Mouse (Mus musculus) neural tube, embryonic 11.5 days (tissue): ENCODE data around the gene Gm44511. TPM values are rescaled to one million over a fixed set of nuclear protein-coding genes. Genes with fewer than 3 reads are reported as not detected.
"Not testable (repeated sequence)": the region's sequence is repeated elsewhere in the genome, so short reads cannot be mapped to it uniquely, and the experiment has no call there.

Experiments used
- ATAC-seq: fragments of 200-750 bp; cut with Nextera tagmentation; 2 replicates; pipeline ENCODE4 v1.8.0; 2017; ENCODE audit warnings: moderate number of reproducible peaks, mild to moderate bottlenecking, moderate TSS enrichment, moderate library complexity; ENCODE audit not compliant: insufficient read depth, low FRiP score, low TSS enrichment
- DNase-seq: peaks from one replicate; pipeline ENCODE4 v3.0.0-alpha.2; 2015; ENCODE audit warnings: low spot score
- H3K27ac ChIP-seq: fragments of 300-500 bp; sonication (generic); 2 replicates; pipeline ENCODE4 v1.5.1; 2014; ENCODE audit warnings: low read depth, mild to moderate bottlenecking, low read length
- H3K27me3 ChIP-seq: fragments of 300-500 bp; sonication (generic); 2 replicates; pipeline ENCODE4 v1.6.1; 2014; ENCODE audit warnings: mild to moderate bottlenecking, low read length, mixed read lengths; ENCODE audit not compliant: control insufficient read depth, insufficient read depth
- H3K36me3 ChIP-seq: fragments of 300-500 bp; sonication (generic); 2 replicates; pipeline ENCODE4 v1.6.1; 2014; ENCODE audit warnings: mild to moderate bottlenecking, low read length, moderate library complexity, mixed read lengths; ENCODE audit not compliant: control insufficient read depth, insufficient read depth
- H3K4me1 ChIP-seq: fragments of 300-500 bp; sonication (generic); 2 replicates; pipeline ENCODE4 v1.6.1; 2014; ENCODE audit warnings: low read length, mixed read lengths; ENCODE audit not compliant: control insufficient read depth, insufficient read depth
- H3K4me2 ChIP-seq: fragments of 300-500 bp; sonication (generic); 2 replicates; pipeline ENCODE4 v1.6.1; 2014; ENCODE audit warnings: low read depth, mild to moderate bottlenecking, moderate library complexity
- H3K4me3 ChIP-seq: fragments of 300-500 bp; sonication (generic); 2 replicates; pipeline ENCODE4 v1.5.1; 2014; ENCODE audit warnings: low read depth, low read length
- H3K9ac ChIP-seq: fragments of 300-500 bp; sonication (generic); 2 replicates; pipeline ENCODE4 v1.6.1; 2014; ENCODE audit warnings: mild to moderate bottlenecking, low read length
- H3K9me3 ChIP-seq: fragments of 300-500 bp; sonication (generic); 2 replicates; pipeline ENCODE4 v1.6.1; 2016; ENCODE audit warnings: low read length; ENCODE audit not compliant: control insufficient read depth
- WGBS: fragments of 180-500 bp; shearing (Covaris S2); extraction: QIAGEN DNeasy Blood & Tissue Kit; methylation state at CpG from one replicate; pipeline ENCODE4 v1.1.7; 2014; 5-methylcytosine and 5-hydroxymethylcytosine counted together
- polyA plus RNA-seq: library from polyadenylated mRNA; unstranded; fragments of >200 nt; fragmentation: Nextera tagmentation; extraction: Ambion mirVana; gene quantifications from 2 replicates; pipeline ENCODE4 v1.2.1, GENCODE M21; 2014

The Gm44511 gene
- polyA plus RNA-seq, 1 experiment from 2014 or later, result not detected

DNA sequence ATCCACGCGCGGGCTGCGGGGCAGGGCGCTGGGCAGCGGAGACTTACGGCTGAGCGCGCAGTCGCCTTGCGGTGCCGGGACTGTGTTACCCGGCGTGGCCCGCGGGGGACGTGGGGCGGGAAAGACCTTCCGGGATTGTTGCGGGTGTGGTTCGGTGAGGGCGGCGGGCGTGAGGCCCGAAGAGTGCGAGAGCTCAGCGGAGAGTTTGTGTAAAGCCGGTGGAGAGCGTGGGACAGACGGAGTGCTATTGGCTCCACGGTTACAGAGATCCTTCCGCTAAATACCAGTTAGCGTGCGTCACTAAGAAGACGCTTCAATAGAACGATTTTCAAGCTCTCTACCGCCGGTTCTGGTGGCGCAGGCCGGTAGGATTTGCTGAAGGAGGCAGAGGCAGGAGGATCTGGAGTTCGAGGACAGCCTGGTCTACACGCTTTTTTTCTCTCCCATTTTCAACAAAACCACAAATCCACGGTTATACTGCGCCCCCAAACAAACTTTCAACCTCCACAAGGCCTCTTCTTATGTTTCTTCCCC is 16.9 kb upstream of the Gm44511 start:
- H3K27me3 ChIP-seq, result no peaks in the 10 kb centered on the region
- peak overlapping the region; percentile 72 for H3K4me2 ChIP-seq
- H3K36me3 ChIP-seq, result no peaks in the 10 kb centered on the region
- H3K9me3 ChIP-seq, result no peaks in the 10 kb centered on the region
- ATAC-seq (peak; percentile 77), DNase-seq (peak; percentile 94)
- H3K4me3 ChIP-seq, result peak overlapping the region; percentile 79
- peak overlapping the region; percentile 80 for H3K9ac ChIP-seq
- no peaks in the 10 kb centered on the region for H3K4me1 ChIP-seq
- 0% methylated on average over 44 of the region's 44 CpGs for WGBS
- peak overlapping the region; percentile 78 for H3K27ac ChIP-seq

DNA sequence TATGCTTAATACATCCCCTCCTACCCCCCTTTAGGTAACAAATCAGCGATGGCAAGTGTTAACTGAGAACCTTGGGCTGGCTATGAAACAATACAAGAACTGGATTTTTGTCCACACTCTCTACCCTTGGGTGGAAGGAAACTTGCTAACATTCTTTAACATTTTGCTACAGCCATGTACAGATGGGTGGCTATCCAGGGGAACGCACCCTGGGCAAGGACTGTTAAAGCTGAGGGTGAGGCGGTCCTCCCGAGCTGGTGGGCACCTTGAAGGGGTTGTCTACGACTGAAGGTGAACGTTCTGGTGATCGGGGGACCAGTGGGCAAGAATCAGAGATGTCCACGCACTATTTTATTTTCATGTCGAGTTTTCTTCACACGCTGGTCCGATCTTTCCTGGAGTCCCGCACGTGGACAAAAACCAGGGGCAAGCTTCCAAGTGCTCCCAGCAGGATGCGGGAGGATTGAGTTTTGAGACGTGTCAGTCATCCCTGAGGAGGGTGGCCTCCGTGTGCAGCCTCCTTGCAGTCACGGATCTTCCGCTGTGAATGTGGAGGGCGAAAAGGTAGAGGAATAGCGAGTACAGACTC is 16.3 kb upstream of the Gm44511 start:
- H3K4me3 ChIP-seq, result peak overlapping the region; percentile 79
- H3K27ac ChIP-seq, result 0 out of 2 replicates have a peak overlapping the region, but pooled peaks have one; percentile 39
- peak overlapping the region; percentile 72 for H3K4me2 ChIP-seq
- no peaks in the 10 kb centered on the region for H3K36me3 ChIP-seq
- ATAC-seq, result no peak
- H3K4me1 ChIP-seq, result no peaks in the 10 kb centered on the region
- 2% methylated on average over 20 of the region's 20 CpGs for WGBS
- H3K27me3 ChIP-seq, result no peaks in the 10 kb centered on the region
- peak overlapping the region; percentile 80 for H3K9ac ChIP-seq
- no peaks in the 10 kb centered on the region for H3K9me3 ChIP-seq
- DNase-seq, result no peak

DNA sequence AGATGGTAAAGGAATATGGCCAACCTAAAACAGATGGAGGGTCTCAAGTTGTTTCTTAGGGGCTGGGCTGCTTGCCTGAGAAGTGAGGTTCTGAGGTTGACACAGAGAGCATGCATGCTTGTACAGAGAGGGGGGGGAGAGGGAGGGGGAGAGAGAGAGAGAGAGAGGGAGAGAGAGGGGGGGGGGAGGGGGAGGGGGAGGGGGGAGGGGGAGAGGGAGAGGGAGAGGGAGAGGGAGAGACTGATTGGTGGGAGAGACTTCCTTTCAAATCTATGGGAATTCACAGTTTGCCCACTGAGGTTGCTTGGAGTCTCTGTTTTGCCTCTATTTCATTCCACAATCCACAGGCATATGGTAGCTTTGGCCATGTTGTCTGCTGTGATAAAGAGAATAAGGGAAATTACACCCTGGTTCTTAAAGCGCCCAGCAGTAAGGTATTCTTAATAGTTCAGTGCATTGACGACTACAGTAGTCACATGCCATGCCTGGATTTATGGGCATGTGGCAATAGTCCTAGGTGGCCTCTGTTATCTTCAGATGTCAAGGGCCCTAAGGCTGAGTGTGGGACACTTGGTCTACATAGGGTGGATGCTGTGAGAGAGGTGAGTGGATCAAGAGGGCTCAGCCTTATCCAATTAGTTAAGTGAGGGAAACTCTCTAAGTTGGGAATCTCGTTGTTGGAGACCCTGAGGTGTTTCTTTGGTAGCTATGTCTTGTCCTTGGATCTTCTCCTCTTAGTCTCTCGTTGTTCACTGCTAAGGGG is 15.4 kb upstream of the Gm44511 start:
- Histone ChIP-seq H3K36me3 (no peaks in the 10 kb centered on the region), H3K4me1 (no peaks in the 10 kb centered on the region), H3K9ac (no peak overlapping the region), H3K27me3 (no peaks in the 10 kb centered on the region), H3K9me3 (no peaks in the 10 kb centered on the region), H3K4me2 (peak overlapping the region; percentile 72), H3K4me3 (no peak overlapping the region), H3K27ac (no peak overlapping the region)
- ATAC-seq, result no peak
- no peak for DNase-seq
- WGBS, result 46% methylated on average over 4 of the region's 4 CpGs

DNA sequence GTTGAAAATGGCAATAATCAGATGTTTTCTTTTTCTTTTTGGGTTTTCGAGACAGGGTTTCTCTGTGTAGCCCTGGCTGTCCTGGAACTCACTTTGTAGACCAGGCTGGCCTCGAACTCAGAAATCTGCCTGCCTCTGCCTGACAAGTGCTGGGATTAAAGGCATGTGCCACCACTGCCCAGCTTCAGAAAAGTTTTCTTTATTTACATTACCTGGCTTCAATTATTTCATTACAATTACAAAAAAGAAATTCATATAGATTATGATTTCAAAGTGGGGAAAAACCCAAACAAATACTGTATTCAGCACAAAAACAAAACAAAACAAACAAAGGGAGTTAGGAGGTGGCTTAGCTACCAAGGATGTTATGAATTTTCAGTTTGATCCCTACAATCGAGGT is 14.6 kb upstream of the Gm44511 start:
- H3K27me3 ChIP-seq, H3K4me3 ChIP-seq, DNase-seq, H3K4me1 ChIP-seq, H3K9ac ChIP-seq, H3K9me3 ChIP-seq, ATAC-seq, H3K27ac ChIP-seq, H3K36me3 ChIP-seq, H3K4me2 ChIP-seq: not testable (repeated sequence)
- 81% methylated on average over 3 of the region's 3 CpGs for WGBS

DNA sequence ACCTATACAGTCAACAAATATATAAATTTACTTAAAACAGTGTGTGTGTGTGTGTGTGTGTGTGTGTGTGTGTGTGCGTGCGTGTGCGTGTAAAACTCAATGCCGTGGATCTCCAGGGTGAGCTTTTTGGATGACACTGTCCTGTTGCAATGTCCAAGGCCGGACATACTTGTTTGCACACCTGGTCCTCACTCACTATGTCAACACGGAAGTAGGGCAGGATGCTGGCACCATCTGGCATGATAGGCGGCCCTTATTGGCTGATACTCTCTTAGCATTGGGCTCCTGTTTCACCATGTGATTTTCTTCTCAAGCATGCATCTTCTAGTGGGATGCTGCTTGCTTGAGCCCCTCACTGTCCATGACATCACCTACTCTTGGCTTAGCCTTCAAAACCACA is 13.8 kb upstream of the Gm44511 start:
- no peaks in the 10 kb centered on the region for H3K27me3 ChIP-seq
- H3K27ac ChIP-seq, result no peak overlapping the region
- no peak overlapping the region for H3K4me3 ChIP-seq
- H3K4me2 ChIP-seq, result peak overlapping the region; percentile 60; the same call in 1 of the 2 replicates
- H3K4me1 ChIP-seq, result no peaks in the 10 kb centered on the region
- no peaks in the 10 kb centered on the region for H3K36me3 ChIP-seq
- no peaks in the 10 kb centered on the region for H3K9me3 ChIP-seq
- H3K9ac ChIP-seq, result no peak overlapping the region
- ATAC-seq (no peak), DNase-seq (no peak)
- 63% methylated on average over 7 of the region's 7 CpGs for WGBS

DNA sequence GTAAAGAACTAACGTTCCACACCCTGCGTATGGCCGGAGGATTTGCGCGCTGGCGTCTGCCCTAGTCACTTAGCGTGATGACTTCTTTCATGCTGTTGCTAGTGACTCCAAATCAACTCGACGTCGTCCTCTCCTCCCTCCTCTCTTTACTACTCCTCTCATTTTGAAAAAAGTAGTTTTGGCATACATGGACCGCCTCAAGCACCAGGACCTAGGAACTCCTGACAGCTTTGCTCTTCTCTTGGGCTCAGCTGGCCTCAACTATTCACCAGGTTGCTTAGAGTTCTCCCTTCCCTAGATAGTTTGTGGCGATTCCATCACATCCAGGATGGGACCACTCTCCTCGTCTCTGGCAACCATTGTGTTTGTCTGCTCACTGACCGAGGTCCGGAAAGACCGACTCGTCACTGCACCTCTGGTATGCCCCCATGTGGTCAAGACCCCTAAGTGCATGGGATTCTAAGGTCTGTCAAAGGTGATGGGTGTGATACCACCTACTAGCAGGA is 13.2 kb upstream of the Gm44511 start:
- no peaks in the 10 kb centered on the region for H3K4me1 ChIP-seq
- H3K9ac ChIP-seq, result peak overlapping the region; percentile 55
- no peaks in the 10 kb centered on the region for H3K27me3 ChIP-seq
- peak overlapping the region; percentile 60 for H3K4me2 ChIP-seq
- H3K9me3 ChIP-seq, result no peaks in the 10 kb centered on the region
- peak overlapping the region; percentile 68 for H3K4me3 ChIP-seq
- DNase-seq, result peak; percentile 85
- peak; percentile 10 for ATAC-seq
- H3K27ac ChIP-seq, result peak overlapping the region; percentile 39; the same call in 1 of the 2 replicates
- WGBS, result 0% methylated on average over 17 of the region's 17 CpGs
- no peaks in the 10 kb centered on the region for H3K36me3 ChIP-seq

DNA sequence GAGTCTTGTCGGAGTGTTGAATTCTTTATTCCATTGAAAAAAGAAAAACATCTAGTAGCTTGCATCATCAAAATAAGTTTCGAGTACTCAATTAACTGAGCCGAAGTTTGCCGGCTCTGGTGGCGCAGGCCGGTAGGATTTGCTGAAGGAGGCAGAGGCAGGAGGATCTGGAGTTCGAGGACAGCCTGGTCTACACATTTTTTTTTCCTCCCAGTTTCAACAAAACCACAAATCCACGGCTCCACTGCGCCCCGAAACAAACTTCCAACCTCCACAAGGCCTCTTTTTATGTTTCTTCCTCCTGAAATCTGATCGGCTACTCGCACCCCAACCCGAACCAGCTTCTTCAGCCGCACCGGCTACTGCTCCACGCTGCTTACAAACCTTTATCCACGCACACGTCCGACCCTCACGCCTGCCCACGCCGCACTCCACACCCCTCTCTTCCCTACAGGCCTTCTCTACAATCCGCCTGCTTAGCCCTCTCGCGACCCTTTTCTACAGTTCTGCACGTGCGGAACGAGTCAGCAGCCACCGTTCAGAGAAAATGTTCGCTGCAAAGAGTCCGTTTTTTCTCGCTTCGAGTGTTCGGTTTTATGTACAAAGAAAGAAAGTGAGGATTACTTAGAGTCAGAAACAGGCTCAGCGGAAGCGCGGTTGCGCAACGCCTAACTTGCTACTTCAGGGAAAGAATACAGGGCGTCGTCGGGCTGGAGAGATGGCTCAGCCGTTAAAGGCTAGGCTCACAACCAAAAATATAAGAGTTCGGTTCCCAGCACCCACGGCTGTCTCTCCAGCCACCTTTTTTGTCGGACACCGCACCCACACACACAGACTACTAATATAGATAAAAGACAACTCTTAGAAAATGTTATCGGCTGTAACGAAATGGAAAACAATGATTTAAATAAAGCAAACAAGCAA is 12.5 kb upstream of the Gm44511 start:
- Histone ChIP-seq H3K9me3 (no peaks in the 10 kb centered on the region), H3K4me1 (no peaks in the 10 kb centered on the region), H3K4me3 (peak overlapping the region; percentile 68), H3K4me2 (peak overlapping the region; percentile 60), H3K9ac (peak overlapping the region; percentile 78), H3K27ac (peak overlapping the region; percentile 40; the same call in 1 of the 2 replicates), H3K36me3 (no peaks in the 10 kb centered on the region), H3K27me3 (no peaks in the 10 kb centered on the region)
- whole genome bisulfite sequencing, result under 1% methylated on average over 49 of the region's 49 CpGs
- ATAC-seq, result peak; percentile 60
- DNase-seq, result peak; percentile 91
